Mouse (Mus musculus) hindbrain, embryonic 13.5 days (tissue): ENCODE data around the gene Olig1. TPM values are rescaled to one million over a fixed set of nuclear protein-coding genes. Genes with fewer than 3 reads are reported as not detected.

Experiments
- polyA plus RNA-seq: library from polyadenylated mRNA; unstranded; fragments of >200 nt; fragmentation: Nextera tagmentation; extraction: Ambion mirVana; gene quantifications from 2 replicates; pipeline ENCODE4 v1.2.1, GENCODE M21; 2015

Olig1 gene
- polyA plus RNA-seq, 1 experiment from 2014 or later: 21.4 TPM

Other genes with a start within 250 kb of the Olig1 start
- 77.1 and 79.7 TPM in 2 replicates for gene Paxbp1, start 225.2 kb upstream of the Olig1 start, polyA plus RNA-seq
- gene 4932438H23Rik, start 174.7 kb upstream of the Olig1 start, polyA plus RNA-seq: 0.83 and 0.99 TPM in 2 replicates
- 4.0 and 4.4 TPM in 2 replicates for gene Olig2, start 44.3 kb upstream of the Olig1 start, polyA plus RNA-seq
- gene Ifnar2, start 103.0 kb downstream of the Olig1 start, polyA plus RNA-seq: 33.2 and 36.3 TPM in 2 replicates
- gene Gm21970, start 121.9 kb downstream of the Olig1 start, polyA plus RNA-seq: not detected in 2 replicates
- 10.1 and 11.1 TPM in 2 replicates for gene Il10rb, start 136.4 kb downstream of the Olig1 start, polyA plus RNA-seq
- 48.4 and 53.5 TPM in 2 replicates for gene Ifnar1, start 215.5 kb downstream of the Olig1 start, polyA plus RNA-seq